Mouse (Mus musculus) brain, adult 2 months (tissue): ENCODE data around the gene Lin9.

ENCODE experiments used
- DNase-seq: peaks from one replicate; pipeline ENCODE4 v3.0.0; 2011; ENCODE audit warnings: low read depth, low spot score

The Lin9 gene

DNA sequence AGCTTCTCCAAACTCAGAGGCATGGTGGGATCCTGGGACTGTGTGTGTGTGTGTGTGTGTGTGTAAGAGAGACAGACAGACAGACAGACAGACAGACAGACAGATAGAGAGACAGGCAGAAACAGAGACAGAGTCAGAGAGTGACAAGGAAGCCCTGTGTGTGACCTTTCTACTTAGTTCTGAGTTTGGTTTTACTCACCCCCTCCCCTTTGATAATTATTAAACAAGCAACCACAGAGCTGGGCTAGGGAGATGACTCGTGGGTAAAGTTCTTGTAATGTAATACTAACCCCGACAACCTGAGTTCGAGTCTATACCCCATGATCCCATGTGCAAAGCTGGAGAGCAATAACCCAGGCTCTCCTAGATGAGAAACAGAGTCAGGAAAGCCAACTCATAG, 66.9 kb downstream of the Lin9 start:
- DNase-seq = no peak

DNA sequence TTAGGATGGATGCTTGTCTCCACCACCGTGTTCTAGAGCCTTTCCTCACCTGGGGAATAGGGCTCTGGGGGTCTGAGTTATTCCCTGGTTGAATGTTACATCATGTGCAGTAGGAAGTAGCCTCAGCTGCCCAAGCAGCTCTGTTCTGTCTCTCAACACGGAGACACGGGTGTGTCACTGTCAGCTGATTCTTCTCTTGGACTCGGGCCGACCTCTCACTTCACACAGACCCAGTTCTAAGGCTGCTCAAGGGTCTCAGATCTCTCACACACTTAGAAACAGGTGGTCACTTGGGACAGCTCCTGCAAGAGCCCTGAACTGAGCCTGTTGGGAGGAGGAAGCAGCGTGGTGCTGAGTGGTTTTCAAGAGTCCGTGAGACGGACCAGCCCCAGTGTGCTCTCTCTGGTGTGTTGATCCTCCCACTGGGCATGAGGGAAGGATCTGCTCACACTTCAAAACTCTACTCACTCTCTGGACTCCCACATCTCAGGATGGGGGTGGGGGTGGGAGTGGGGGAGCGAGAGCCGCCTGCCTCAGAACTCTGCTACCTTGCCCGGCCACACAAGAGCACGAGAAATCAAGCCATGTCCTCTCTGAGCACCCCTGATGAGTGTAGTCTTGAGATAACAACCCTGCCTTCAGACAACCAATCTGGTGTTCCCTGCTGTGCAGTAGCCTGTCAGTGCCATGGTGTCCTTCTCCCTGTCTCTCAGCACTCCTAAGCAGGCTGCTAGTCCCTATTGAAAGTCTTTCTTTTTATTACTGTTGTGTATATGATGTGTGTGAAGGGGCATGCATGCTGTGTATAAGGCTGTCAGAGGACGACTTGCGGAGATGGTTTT, 68.2 kb downstream of the Lin9 start:
- DNase-seq = no peak

DNA sequence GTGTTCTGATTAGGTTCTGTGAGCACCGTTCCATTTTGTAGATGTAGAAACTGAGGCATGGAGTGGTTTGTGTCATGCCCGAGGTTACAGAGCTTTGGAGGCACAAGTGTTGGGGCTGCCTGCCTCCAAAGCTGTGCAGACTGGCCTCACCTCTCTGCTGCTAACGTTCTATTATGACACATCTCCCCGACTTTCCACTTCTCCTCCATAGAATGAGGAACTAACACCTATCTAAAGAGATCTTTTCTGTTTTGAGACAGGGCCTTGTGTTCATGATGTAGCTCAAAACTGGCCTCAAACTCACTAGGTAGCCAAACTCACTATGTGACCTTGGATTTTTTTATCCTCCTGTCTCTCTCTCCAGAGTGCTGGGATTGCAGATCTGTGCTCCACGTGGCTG, 77.8 kb downstream of the Lin9 start:
- DNase-seq = no peak

DNA sequence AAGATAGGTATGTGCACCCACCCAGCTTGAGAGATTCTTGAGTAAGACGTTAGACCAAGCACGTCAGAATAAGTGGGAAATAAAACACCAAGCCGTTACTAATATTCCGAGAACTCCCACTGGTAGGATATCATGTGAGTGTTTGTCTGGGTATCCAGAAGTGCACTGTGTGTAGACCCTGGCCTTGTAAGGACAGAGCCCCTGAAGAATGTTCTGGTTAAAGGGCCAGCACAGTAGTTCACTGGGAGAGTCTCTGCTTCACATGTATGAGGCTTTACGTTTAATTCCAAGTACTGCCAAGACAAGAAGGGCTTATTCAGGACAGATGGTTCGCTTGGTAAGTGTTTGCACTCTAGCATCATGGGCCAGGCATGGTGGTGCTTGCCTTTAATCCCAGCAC, 78.5 kb downstream of the Lin9 start:
- no peak for DNase-seq

DNA sequence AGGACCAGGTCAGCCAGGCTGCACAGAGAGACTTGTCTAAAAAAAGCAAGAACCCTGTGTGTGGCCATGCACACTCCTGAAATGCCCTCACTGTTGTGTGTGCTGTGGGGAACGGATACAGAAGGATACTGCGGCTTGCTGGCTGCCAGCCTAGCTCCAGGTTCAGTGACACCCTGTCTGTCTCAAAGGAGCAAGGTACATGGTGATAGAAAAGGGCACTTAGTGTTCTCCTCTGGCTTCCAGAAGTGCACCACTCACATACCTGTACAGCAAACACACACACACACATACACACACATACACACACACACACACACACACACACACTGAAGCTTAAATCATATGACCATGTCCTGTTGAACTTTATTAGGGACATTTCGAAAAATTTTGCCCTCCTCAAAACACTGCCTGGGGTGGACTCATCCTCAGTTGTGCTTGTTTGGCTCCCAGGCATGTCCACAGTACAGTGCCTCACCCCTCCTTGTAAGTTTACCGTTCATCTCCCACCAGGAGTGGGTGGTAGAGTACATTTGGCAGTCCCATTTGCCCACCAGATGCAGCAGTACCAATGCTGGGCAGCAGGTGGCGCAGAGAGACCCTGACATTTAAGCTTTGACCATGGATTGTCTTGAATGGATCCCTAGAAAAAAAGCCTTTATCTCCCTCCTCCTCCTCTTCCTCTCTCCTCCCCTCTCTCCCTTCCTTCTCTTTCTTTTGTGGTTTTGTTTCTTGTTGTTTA, 79.2 kb downstream of the Lin9 start:
- DNase-seq = peak; percentile 79

DNA sequence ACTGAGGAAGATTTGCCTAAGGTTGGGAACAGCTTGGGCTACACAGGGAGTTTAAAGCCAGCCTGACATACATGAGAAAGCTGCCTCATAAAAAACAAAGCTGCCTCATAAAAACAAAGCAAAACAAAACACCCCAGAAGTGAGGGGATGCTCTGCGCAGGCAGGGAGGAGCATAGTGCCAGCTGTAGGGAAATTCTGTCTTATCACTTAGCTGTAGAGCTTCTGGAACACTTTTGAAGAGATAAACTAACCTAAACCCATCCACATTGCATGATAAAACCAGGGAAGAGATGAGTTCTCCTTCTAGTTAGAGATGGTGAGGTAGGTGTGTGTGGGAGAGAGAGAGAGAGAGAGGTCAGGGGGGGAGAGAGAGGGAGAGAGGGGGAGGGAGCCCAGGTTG, 81.7 kb downstream of the Lin9 start:
- no peak for DNase-seq

DNA sequence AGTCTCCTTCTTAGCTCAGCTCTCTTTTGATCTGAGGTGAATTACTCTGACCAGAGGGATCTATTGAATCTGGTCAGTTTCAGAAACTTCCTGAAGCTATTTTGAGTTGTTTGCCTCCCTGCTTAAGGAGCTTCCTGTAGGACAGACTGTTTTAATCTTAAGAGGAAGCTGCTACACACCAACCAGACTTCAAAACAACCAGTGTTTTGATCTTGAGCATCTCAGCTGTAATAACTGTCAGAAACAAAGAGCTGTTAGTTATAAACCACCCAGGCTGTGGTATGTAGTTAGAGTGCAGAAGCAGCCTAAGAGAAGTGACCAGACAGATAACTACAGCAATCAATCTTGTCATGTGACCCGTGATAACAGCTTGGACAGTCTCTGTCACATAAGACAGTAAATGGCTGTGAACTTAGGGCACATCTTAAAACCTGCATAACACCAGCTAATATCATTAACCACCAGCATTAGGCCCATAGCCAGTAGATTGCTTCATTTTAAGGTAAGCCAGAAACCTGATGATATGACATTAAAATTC, 82.8 kb downstream of the Lin9 start:
- DNase-seq = no peak

DNA sequence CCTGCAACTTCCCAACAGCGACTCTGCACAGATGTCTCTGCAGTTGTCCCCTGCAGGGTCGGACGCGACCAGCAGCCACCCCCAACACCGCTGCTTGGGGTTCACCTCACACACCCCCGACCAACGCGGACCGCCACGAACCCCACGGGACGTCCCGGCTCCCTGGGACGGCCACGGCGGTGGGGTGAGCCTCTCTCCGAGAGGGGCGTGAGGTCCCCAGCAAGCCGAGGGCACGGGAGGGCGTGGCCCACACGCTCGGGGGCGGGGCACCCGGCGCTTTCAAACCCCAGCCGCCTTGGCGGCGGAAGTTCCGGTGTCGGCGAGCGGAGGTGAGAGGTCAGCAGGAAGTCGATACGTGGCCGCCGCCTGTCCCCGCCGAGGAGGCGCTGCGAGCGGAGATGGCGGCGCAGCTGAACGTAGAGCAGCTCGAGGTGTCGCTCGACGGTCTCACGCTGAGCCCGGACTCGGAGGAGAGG, 84.8 kb downstream of the Lin9 start, which contains the start of gene Acbd3:
Acbd3 (plus strand) TSS at position 340 of the 476 bp plus-strand sequence.
- peak; percentile 94 for DNase-seq

DNA sequence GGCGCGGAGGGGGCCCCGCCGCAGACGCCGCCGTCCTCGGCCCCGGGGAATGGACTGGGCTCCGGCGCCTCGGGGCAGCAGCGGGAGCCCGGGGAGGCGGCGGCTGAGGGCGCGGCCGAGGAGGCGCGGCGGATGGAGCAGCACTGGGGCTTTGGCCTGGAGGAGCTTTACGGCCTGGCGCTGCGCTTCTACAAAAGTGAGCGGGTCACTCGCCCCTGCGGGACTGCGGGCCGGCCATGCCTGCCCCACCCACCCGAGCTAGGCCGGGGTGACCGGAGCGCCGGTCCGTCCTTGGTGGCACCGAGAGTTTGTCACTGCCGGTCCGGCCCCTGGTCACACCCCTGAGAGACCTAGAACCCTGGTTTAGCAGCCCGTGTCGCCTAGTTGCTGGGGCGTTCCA, 85.2 kb downstream of the Lin9 start:
- DNase-seq = no peak

DNA sequence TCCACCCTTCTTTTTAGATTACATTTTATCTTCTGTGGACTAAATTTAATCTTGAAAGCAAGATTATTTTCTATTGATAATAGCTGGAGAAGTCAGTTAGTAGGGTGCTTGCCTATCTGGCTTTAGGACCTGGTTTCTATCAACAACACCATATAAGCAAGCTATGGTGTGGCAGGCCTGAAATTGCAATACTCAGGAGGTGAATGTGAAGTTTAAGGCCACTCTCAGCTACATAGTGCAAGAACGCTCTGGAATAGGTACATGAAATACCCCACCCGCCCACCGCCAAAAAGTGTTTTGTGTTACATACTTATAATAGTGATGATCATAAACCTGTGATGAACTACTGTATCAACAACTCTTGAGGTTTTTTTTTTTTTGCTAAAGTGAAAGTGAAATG, 88.3 kb downstream of the Lin9 start:
- DNase-seq = no peak
